Mouse (Mus musculus): ENCODE results near the gene Msantd3.

Msantd3 gene

DNA sequence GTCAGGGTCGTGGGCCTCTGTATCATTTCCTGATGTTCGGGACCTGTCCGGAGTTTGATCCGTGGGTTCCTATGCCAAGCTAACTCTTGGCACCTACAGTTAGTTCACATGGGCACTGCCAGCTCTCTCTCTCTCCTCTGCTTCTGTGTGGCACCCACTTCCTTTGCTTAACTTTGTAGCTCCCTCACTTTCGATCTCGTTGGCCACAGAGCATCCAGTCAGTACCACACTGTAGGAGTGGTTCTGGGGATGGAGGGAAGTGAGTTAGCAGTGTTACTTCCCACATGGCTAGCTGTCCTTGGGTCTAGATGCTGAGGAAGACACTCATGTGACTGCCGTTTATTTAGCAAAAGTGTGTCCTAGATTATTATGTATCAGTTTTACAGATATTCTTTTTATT, 14.4 kb downstream of the Msantd3 start:
- no peak for DNase-seq (ENCODE audit: low spot score in 2 of 2)

GRCm38 (mm10) chr4:48555729-48556128, 16.0 kb downstream of the Msantd3 start:
- peak in 1 of 2 experiments; percentile 19 for DNase-seq (ENCODE audit: low spot score in 2 of 2)

- no peak for DNase-seq (ENCODE audit: low spot score in 2 of 2)
These were observed 19.9 kb downstream of the Msantd3 start for GRCm38 (mm10) chr4:48559652-48560051.

DNA sequence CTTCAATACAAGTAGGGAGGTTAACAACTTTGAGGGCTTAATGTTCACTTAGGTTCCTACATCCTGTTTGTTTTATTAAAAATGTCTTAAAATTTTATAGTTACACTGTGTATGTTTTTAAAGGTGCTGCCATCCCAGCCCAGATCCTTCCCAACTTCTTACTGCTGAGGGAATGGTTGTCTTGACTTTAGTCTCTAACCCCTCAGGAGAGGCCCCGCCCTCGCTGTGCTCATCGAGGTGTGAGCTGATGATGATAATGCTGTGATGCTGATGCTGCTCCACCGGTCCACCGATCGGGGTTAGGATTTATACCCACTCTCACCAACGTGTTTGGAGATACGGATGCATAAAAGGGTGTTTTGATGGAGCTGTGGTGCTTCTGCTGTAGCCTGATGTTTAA, 22.1 kb downstream of the Msantd3 start:
- no peak for DNase-seq (ENCODE audit: low spot score in 2 of 2)

- no peak for DNase-seq (ENCODE audit: low spot score in 2 of 2)
These were observed 25.2 kb downstream of the Msantd3 start for GRCm38 (mm10) chr4:48564962-48565361.

- no peak for DNase-seq (ENCODE audit: low spot score in 2 of 2)
These were observed 36.6 kb downstream of the Msantd3 start for GRCm38 (mm10) chr4:48576361-48576760.

DNA sequence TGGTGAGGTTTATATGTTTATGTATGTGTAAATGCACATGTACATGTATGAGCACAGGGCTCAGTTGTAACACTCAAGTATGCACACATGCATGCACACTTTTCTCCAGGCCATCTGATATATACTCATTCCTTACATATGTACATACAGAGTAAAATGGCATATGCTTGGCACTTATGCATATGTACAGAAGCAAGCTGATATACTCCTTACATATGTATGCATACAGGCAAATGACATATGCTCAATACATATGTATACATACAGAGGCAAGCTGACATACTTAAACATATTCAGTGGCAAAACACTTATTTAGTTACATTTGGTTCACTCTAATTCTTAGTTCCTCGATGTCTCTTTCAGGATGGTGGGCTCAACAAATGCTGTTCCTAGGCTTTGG, 38.1 kb downstream of the Msantd3 start:
- no peak for DNase-seq (ENCODE audit: low spot score in 2 of 2)

- DNase-seq (ENCODE audit: low spot score in 2 of 2) = peak in 1 of 2 experiments; percentile 49
These were observed 38.7 kb downstream of the Msantd3 start for GRCm38 (mm10) chr4:48578399-48578798.

DNA sequence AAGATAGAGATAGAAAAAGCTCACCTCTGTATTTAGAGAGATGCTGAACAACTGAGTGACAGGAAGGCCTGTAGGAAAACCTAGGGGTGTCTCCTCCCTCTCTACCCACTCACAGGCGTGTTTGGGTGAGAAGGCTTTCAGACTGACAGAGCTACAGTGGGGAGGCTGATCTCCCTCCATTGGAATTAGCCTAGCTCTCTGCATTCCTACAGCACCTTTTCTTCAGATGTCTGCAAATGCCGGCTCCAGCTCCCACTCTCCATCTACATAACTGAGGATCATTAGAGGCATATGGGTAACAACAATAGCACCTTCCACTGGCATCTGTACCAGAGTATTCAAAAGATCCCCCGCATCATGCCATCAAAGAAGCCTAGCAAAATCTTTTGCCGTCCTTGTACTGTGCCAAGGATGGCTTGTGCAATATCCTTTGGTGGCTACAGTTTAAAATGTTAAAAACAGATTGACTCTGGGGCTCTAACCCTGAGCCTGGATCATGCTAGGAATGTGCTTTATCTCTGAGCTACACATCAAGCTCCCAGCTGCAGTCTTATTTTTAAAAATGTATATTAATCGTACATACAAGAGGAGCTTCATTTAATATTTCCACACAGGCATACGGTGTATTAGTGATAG, 39.9 kb downstream of the Msantd3 start:
- no peak for DNase-seq (ENCODE audit: low spot score in 2 of 2)

- DNase-seq (ENCODE audit: low spot score in 2 of 2) = no peak
These were observed 41.5 kb downstream of the Msantd3 start for GRCm38 (mm10) chr4:48581201-48581600.

GRCm38 (mm10) chr4:48581993-48582392, 42.3 kb downstream of the Msantd3 start:
- no peak for DNase-seq (ENCODE audit: low spot score in 2 of 2)

GRCm38 (mm10) chr4:48582941-48583340, 43.2 kb downstream of the Msantd3 start:
- DNase-seq (ENCODE audit: low spot score in 2 of 2) = no peak

DNA sequence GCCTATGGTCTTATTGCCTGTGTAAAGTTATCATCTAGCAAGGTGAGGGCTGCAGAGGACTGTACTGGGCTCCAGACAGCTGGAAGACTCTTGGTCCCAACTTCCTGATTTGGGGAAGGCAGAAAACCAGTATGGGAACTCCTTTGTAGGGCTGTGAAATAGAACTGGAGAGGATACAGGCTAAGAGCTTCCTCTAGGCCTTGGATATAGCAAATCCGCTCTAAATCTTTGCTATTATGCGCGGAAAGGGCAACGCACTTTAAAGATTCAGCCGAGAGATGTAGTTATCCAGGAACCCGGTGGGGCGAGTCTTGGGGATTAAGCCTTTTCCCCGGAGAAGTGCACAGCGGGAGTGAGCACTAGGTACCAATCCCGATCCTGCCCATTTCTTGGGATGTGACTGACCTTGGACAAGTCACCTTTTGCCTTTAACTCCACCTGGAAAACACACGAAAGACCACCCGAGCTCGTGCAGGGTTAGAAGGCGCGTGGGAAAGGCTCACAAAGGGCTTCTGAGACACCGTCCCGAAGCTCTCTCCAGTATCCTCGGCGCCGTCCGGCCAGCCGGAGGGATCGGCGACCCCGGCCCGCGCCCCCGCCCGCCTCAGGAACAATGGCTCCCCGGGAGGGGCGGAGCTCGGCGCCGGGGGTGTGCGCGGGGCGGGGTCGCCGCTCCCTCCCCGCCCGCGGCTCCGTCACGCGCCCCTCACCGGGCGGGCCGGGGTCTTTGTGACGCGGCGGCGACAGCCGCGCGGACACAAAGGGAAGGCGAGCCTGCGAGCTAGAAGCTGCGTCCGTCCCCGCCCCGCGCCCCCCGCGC, 44.9 kb downstream of the Msantd3 start, which contains the start of gene Tmeff1:
Gene Tmeff1 (plus strand): TSS at position 754 of the 820 bp plus-strand sequence.
- no peak for DNase-seq (ENCODE audit: low spot score in 2 of 2)

- no peak for DNase-seq (ENCODE audit: low spot score in 2 of 2)
These were observed 45.7 kb downstream of the Msantd3 start for GRCm38 (mm10) chr4:48585241-48586098.

GRCm38 (mm10) chr4:48586099-48586821, 46.5 kb downstream of the Msantd3 start:
- no peak for DNase-seq (ENCODE audit: low spot score in 2 of 2)

GRCm38 (mm10) chr4:48587526-48587925, 47.8 kb downstream of the Msantd3 start:
- DNase-seq (ENCODE audit: low spot score in 2 of 2) = no peak

- DNase-seq (ENCODE audit: low spot score in 2 of 2) = no peak
These were observed 48.8 kb downstream of the Msantd3 start for GRCm38 (mm10) chr4:48588576-48588975.

GRCm38 (mm10) chr4:48590862-48591261, 51.1 kb downstream of the Msantd3 start:
- DNase-seq (ENCODE audit: low spot score in 2 of 2) = no peak

DNA sequence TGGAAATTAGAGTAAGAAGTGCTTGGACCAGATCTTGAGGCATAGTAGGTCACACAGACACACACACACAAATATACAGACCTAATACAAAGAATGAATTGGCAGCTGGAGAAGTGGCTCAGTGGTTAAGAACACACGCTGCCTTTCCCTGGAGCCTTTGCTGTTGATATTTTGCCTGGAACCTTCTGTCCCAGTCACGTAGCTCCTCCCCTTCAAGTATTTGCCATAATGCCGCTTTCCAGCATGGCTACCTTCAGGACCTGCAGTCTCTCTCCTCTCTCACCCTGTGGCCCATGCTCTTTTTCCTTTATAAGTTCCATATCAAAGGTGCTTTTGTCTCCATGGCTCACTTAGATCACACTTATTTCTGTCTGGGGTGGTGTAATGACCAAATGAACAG, 51.7 kb downstream of the Msantd3 start:
- DNase-seq (ENCODE audit: low spot score in 2 of 2) = no peak

DNA sequence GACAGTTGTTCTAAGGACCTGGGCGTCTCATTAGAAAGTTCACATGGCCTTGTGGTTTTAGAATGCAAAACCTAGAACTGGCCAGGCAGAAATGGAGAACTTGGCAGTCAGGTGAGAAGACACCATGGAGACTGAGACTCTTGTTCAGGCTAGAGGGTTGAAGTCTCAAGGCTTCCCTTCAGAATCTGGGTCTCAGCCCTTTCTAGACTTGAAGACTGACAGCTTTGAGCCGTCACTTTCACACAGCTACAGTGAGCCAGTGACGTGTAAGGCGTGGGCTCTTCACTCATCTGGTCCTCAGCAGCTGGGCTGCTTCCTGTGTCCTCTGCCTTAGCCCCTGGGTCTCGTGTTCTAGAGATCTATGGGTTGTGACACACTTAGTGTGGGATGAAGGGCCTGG, 52.6 kb downstream of the Msantd3 start:
- no peak for DNase-seq (ENCODE audit: low spot score in 2 of 2)

- no peak for DNase-seq (ENCODE audit: low spot score in 2 of 2)
These were observed 53.1 kb downstream of the Msantd3 start for GRCm38 (mm10) chr4:48592844-48593243.

GRCm38 (mm10) chr4:48596111-48596510, 56.4 kb downstream of the Msantd3 start:
- no peak for DNase-seq (ENCODE audit: low spot score in 2 of 2)

Measured in heart, adult 9 months (tissue).